Mouse (Mus musculus) spleen, adult 2 months (tissue): ENCODE data around the gene Cacna2d3.

Experiments used
- CTCF ChIP-seq: fragments of 200-500 bp; IDR thresholded peaks from 2 replicates; pipeline ENCODE4 v1.5.1; 2011; ENCODE audit warnings: mild to moderate bottlenecking, inconsistent platforms; ENCODE audit not compliant: insufficient read depth, insufficient read length, insufficient replicate concordance; ENCODE audit errors: extremely low read depth
- POLR2A ChIP-seq: fragments of 200-500 bp; IDR thresholded peaks from 2 replicates; pipeline ENCODE4 v1.6.1; 2011; ENCODE audit warnings: low read depth, low read length, inconsistent platforms

DNA sequence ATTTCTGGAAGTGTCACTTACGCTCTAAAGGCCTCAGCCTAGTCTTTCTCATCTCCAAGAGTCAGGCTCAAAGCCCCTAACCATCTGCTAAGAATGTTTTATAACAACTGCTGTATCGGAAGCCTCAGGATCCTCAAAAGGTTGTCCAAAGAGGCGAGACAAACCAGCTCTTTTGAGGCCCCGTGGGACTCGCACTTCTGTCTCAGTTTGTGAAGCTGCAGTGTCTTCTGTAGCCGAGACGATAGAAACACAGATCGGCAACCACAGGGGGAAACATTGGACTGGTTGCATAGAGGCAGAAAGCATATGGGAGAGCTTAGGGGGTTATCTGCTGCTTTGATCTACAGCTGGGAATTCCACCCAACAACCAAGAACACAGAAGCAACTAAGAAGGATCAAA lies 327.9 kb downstream of the Cacna2d3 start:
- TF ChIP-seq CTCF (no peak), POLR2A (no peak)
